Mouse (Mus musculus) adrenal gland, adult 2 months (tissue): Measurements from ENCODE around the gene Fam53b. TPM values are rescaled to one million over a fixed set of nuclear protein-coding genes. Genes with fewer than 3 reads are reported as not detected.
A peak's percentile ranks its signal among the peaks of the same experiment; 100 is the strongest.

Experiments
- DNase-seq: peaks from one replicate; pipeline ENCODE4 v3.0.0; 2021
- polyA plus RNA-seq: library from polyadenylated mRNA; depleted of rRNA; stranded (reverse); fragments of >200 nt; gene quantifications from 2 replicates; pipeline ENCODE4 v1.2.3, GENCODE M21; 2012
- total RNA-seq, 2 experiments: library from RNA; stranded (reverse); gene quantifications; 2 replicates each; pipeline ENCODE4 v1.2.3; 2021

Gene Fam53b
- total and polyA plus RNA-seq, 3 experiments: 61.1 to 140 (median 69.5) TPM

DNA sequence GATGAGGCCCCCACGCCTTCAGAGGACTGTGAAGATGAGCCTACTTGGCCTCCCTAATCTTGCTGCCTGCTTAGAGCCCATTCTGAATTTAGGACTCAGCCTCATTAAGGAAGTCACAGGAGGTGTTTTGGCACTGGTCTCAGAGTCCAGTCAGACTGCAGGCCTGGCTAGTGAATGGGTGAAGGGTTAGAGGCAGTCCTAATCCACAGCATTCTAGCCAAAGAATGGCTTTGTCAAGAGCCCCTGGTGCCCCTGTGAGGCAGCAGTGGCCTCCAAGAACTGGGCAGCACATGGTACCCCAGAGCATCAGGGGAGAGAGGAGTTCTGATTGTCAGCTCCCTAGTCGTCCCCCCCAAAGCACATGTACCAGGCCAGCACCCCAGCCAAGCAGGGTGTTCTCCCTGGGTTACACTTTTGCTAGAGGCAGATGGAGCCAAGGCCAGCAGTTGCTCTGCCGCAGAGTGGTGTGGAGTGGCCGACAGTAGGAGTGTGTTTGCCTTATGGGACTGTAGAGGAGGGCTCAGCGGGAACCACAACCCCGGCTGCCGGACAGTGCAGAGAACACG, 109.3 kb downstream of the Fam53b start:
- no peak for DNase-seq

DNA sequence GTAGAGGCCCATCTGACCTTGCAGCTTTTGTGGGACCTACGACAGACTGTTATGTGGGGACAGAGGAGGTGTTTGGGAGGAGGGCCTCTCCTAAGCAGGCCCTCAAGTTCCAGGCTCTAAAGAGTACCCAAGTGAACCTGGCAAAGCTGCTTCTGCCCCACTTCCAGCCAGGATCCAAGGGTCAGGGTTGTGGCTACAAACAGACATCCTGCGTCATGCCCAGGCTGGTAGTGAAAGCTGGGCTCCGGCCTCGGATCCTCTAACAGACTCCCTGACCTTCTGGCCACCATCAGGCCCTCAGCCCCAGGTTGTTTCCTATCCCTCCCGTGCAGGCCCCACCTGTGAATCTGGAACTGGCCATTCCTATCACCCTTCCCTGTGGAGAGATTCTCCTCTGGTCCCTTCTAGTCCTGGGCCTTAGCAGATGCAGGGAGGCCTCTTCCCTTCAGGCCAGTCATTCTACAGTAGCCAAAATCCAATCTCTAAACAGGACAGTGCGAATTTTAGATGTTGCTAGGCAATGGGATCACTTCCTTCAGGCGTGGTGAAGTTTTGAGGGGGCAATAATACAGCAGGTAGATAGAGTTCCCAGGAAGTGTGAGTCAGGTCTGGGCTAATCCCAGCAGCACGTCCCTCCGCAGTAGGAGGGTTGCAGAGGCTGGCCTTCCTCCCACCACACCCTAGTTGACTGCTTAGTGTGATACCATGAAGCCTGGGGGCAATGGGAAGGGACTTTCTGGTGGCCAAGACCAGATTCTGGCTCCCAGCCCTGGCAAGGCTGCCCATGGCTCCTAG, 110.0 kb downstream of the Fam53b start:
- DNase-seq: no peak

DNA sequence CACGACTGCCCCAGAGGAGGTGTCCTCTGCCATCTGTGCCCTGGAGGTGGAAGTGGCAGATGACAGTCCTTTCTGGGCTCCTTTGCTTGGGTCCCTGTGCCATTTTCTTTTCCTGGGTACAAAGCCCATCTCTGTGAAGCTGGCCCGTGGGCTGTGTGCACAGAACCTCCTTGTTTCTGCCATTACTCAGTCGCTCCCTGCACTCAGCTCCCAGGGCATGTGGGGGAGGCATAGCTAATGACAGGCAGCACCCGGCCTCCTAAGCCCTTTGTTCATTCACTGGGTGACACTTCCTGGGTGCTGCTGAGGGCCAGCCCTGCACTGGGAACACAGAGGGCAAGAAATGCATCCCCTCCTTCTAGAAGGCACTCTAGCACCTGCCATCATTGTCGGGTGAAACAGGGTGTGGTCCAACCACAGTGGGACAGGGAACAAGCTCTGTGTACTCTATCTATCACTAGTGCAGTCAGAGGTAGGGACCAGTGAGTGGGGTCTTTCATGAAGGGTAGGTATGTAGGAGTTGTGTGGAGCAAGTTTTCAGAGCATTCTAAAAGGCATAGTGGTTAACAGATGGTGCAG, 111.1 kb downstream of the Fam53b start:
- DNase-seq: no peak

- no peak for DNase-seq
Measured at GRCm38 (mm10) chr7:132702024-132702423, 111.7 kb downstream of the Fam53b start.

- DNase-seq: no peak
Measured at GRCm38 (mm10) chr7:132701412-132701811, 112.3 kb downstream of the Fam53b start.

DNA sequence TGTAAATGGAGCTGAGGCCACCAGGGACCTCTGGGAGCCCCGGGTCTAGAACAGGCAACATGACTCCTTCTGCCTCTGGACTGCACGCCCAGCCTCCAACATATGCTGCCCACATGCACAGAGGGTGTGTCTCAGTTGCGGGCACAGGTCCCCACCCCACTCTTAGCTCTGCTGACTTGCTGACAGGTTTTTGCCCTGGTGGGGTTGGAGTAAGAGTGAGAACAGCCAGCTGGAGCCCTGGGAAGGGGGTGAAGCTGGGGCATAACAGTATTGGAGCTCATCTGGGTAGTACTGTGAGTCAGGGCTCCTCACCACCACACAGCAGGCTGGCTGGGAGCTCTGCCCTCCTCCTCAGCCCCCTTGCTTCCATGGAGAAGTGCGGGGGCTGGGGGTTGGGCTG, 113.6 kb downstream of the Fam53b start:
- DNase-seq: no peak

DNA sequence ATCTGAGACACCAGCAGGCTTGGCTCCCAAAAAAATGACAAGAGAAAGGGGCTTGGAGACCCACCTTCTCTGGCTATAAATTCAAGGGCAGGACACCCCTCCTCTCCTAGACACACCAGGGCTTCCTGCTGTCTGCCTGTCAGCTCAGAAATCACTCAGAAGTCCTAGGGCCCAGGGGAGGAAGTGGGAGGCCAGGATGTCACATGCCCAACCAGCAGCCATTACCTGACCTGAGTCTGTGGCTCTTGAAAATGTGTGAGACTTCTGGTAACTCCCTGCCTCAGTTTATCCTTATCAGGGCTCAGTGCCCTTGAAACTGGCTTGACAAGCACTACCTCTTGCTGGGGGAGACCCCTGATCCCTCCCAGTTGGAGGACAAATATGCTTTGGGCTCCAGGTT, 114.0 kb downstream of the Fam53b start:
- DNase-seq: no peak

DNA sequence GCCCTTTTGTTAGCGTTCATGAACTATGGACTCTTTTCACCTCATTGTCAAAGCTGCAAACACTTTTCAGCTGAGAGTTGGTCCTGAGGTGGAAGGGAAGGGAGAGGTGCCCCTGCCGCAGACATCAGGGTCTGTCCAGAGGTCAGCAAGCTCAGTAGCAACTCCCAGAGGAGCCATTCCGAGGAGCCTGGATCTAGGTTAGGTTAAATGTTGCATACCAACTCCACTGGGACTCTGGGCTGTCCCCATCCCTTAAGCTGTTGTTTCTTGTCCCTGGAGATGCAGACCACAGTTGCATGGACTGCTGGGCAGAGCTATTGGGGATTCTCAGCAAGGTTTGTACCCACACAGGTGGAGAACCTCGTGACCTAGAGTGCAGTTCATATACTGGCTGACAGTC, 114.5 kb downstream of the Fam53b start:
- no peak for DNase-seq

GRCm38 (mm10) chr7:132698737-132699136, 114.9 kb downstream of the Fam53b start:
- DNase-seq: no peak

- no peak for DNase-seq
Measured at GRCm38 (mm10) chr7:132697258-132697796, 116.4 kb downstream of the Fam53b start.

DNA sequence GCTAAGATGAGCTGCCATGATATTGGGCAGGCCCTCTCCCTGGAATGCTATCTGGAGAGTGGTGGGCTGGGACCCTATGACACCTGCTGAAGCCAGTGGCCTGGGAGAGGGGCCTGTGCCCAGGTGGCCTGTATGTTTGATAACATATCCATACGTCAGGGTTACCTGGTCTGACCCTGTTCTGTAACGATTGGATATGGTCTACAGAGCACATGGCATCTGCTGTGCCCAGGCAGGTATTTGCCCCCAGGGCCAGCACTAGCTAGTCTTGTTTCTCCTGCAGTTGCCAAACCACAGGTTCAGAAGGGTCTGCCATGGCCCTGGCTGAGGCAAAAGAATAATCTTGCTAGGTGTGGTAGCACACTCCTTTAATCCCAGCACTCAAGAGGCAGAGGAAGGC, 120.1 kb downstream of the Fam53b start:
- DNase-seq: no peak

GRCm38 (mm10) chr7:132692719-132693118, 121.0 kb downstream of the Fam53b start:
- DNase-seq: no peak

- DNase-seq: no peak
Measured at GRCm38 (mm10) chr7:132690716-132691472, 122.8 kb downstream of the Fam53b start.

- no peak for DNase-seq
Measured at GRCm38 (mm10) chr7:132689722-132690121, 124.0 kb downstream of the Fam53b start.

GRCm38 (mm10) chr7:132688721-132689120, 125.0 kb downstream of the Fam53b start:
- DNase-seq: no peak

- DNase-seq: no peak
Measured at GRCm38 (mm10) chr7:132687897-132688296, 125.8 kb downstream of the Fam53b start.

DNA sequence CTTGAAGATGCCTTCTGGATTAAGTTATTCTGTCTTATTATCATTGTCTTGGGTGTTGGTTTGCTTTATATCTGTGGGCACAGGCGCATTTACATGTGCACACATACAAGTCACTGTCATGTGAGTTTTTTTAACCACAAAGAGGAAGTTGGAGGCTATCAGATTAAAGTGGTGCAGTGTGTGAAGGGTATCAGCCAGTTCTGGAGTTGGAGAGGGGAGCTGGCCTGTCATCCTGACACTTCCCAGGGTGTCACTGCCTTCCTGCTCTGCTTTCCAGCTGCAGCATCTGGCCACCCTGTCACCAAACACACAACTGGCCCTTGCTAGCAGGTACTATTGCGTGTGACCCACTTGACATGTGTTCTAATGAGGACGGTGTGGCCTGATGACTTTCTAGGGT, 127.2 kb downstream of the Fam53b start:
- DNase-seq: no peak

DNA sequence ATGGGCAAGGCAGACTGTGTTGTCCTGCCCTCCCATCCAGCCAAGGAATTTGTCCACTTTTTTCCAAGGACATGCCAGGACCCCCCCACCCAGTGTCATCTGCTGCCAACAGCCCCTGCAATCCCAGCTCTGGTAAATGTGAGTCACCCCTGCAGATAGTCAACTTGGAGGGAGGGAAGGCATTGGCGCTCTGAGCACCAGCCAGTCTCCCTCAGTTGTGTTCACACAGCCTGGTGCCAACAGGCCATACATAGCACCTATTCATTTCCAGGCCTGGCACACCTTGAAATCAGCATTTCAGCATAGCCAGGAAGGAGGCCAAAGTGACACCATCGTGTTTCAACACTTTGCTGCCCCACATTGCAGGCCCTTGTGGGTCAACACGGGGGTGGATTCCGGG, 129.8 kb downstream of the Fam53b start:
- peak; percentile 55 for DNase-seq

GRCm38 (mm10) chr7:132682901-132683300, 130.8 kb downstream of the Fam53b start:
- no peak for DNase-seq

- DNase-seq: no peak
Measured at GRCm38 (mm10) chr7:132682336-132682735, 131.3 kb downstream of the Fam53b start.

- no peak for DNase-seq
Measured at GRCm38 (mm10) chr7:132681831-132682230, 131.9 kb downstream of the Fam53b start.

- no peak for DNase-seq
Measured at GRCm38 (mm10) chr7:132681296-132681695, 132.4 kb downstream of the Fam53b start.
